In genomic region chr5:24424861-24425411, GRCm38 (mm10) we compare ENCODE assay signal across 7 mouse cellular contexts. TPM values are rescaled to one million over a fixed set of nuclear protein-coding genes. Genes with fewer than 3 reads are reported as not detected.
A peak's percentile ranks its signal among the peaks of the same experiment; 100 is the strongest.
DNase-seq lines count a peak whose midpoint lies in the region; ATAC-seq and TF ChIP-seq lines count a peak whose summit lies in the region.

No protein-coding gene starts in this region.

- H3K4me2 ChIP-seq in intestine, embryonic 16.5 days (ENCODE audit: low read depth, low read length), result peak overlapping the region; percentile 86
- peak overlapping the region; percentile 94 for H3K4me2 ChIP-seq in limb, embryonic 14.5 days (replicated peaks; ENCODE audit: low read depth, low read length, severe bottlenecking)
- peak overlapping the region; percentile 94 for H3K4me2 ChIP-seq in midbrain, embryonic 16.5 days (ENCODE audit: low read length)

- H3K36me3 ChIP-seq in intestine, embryonic 16.5 days (ENCODE audit: control insufficient read depth, insufficient read depth, low read length), result peaks cover 4% of the 10 kb centered on the region; the same call in 1 of the 2 replicates
- H3K36me3 ChIP-seq in limb, embryonic 14.5 days (ENCODE audit: control insufficient read depth, insufficient read depth, low read length), result peaks cover 25% of the 10 kb centered on the region
- 0 out of 2 replicates have a peak, but pooled peaks cover 5% of the 10 kb centered on the region for H3K36me3 ChIP-seq in midbrain, embryonic 16.5 days (ENCODE audit: control insufficient read depth, insufficient read depth, low read length)

- DNase-seq in adrenal gland, adult (ENCODE audit: inconsistent age in 2 of 2, low spot score in 1 of 2), result peak; percentile 89 to 95
- DNase-seq in embryo, embryonic 10 days (ENCODE audit: low spot score), result peak; percentile 88
- peak; percentile 81 to 88 for DNase-seq in gastrocnemius, postnatal 4 days (ENCODE audit: low spot score in 2 of 2)
- DNase-seq in limb, embryonic 14.5 days (ENCODE audit: low spot score), result peak; percentile 91
- DNase-seq in spleen, postnatal 10 days (ENCODE audit: low spot score in 2 of 2), result peak; percentile 63 to 89

- H3K27me3 ChIP-seq in intestine, embryonic 16.5 days (replicated peaks; ENCODE audit: control insufficient read depth, insufficient read depth, low read length), result no peaks in the 10 kb centered on the region
- H3K27me3 ChIP-seq in limb, embryonic 14.5 days (ENCODE audit: control insufficient read depth, insufficient read depth, low read length), result no peaks in the 10 kb centered on the region
- H3K27me3 ChIP-seq in midbrain, embryonic 16.5 days (ENCODE audit: control insufficient read depth, insufficient read depth, low read depth, low read length), result no peaks in the 10 kb centered on the region; the same call in 1 of the 2 replicates

- peaks cover 27% of the 10 kb centered on the region for H3K4me1 ChIP-seq in intestine, embryonic 16.5 days (ENCODE audit: control insufficient read depth, insufficient read depth, low read length)
- peaks cover 41% of the 10 kb centered on the region for H3K4me1 ChIP-seq in limb, embryonic 14.5 days (ENCODE audit: control insufficient read depth, insufficient read depth, low read length)
- H3K4me1 ChIP-seq in midbrain, embryonic 16.5 days (ENCODE audit: control insufficient read depth, insufficient read depth, low read length), result peaks cover 30% of the 10 kb centered on the region

- under 1% methylated on average over 50 of the region's 60 CpGs for WGBS in intestine, embryonic 16.5 days
- 1% methylated on average over 32 of the region's 60 CpGs for WGBS in limb, embryonic 14.5 days
- under 1% methylated on average over 44 of the region's 60 CpGs for WGBS in midbrain, embryonic 16.5 days

- ATAC-seq in intestine, embryonic 16.5 days, result peak; percentile 30
- peak; percentile 50 for ATAC-seq in limb, embryonic 14.5 days (ENCODE audit: low FRiP score, low read depth)
- ATAC-seq in midbrain, embryonic 16.5 days, result no peak

- peak overlapping the region; percentile 76 for H3K4me3 ChIP-seq in intestine, embryonic 16.5 days (ENCODE audit: low read length)
- peak overlapping the region; percentile 68 for H3K4me3 ChIP-seq in limb, embryonic 14.5 days (replicated peaks; ENCODE audit: low read length)
- peak overlapping the region; percentile 68 for H3K4me3 ChIP-seq in midbrain, embryonic 16.5 days (ENCODE audit: low read depth, low read length)

- H3K27ac ChIP-seq in intestine, embryonic 16.5 days (ENCODE audit: low read length), result peak overlapping the region; percentile 98
- peak overlapping the region; percentile 92 for H3K27ac ChIP-seq in limb, embryonic 14.5 days (replicated peaks; ENCODE audit: low read depth, low read length)
- peak overlapping the region; percentile 94 for H3K27ac ChIP-seq in midbrain, embryonic 16.5 days (ENCODE audit: low read length)

- H3K9ac ChIP-seq in intestine, embryonic 16.5 days (ENCODE audit: low read depth, low read length), result peak overlapping the region; percentile 81
- H3K9ac ChIP-seq in limb, embryonic 14.5 days (ENCODE audit: low read depth, low read length, severe bottlenecking), result peak overlapping the region; percentile 67
- peak overlapping the region; percentile 69 for H3K9ac ChIP-seq in midbrain, embryonic 16.5 days (ENCODE audit: low read depth, low read length)

- H3K9me3 ChIP-seq in intestine, embryonic 16.5 days (ENCODE audit: control insufficient read depth, low read length), result no peaks in the 10 kb centered on the region
- no peaks in the 10 kb centered on the region for H3K9me3 ChIP-seq in limb, embryonic 14.5 days (ENCODE audit: control insufficient read depth, low read length)
- no peaks in the 10 kb centered on the region for H3K9me3 ChIP-seq in midbrain, embryonic 16.5 days (replicated peaks; ENCODE audit: control insufficient read depth, low read length, poor library complexity, severe bottlenecking)

- 0 out of 2 replicates have a peak, but pooled peaks have one; percentile 34 for TF ChIP-seq POLR2A in limb, embryonic 14.5 days (IDR thresholded peaks at IDR 0.05; ENCODE audit: borderline replicate concordance, extremely low read depth, insufficient read depth, insufficient read length)

RNA-seq across cellular contexts. Expression of gene Slc4a2, which starts 1.3 kb away (rescaled TPM):
- 10 to 100 TPM; 40.3 to 42.6 TPM for total RNA-seq in gastrocnemius, postnatal 4 days (2021)
- 52.7 and 59.2 TPM in 2 replicates for polyA plus RNA-seq in intestine, embryonic 16.5 days (2015; fragmentation: Nextera tagmentation; extraction: Ambion mirVana)
- polyA plus RNA-seq in limb, embryonic 14.5 days (2012; rRNA removed), result 69.1 and 84.1 TPM in 2 replicates
- 30.0 and 37.1 TPM in 2 replicates for polyA plus RNA-seq in limb, embryonic 14.5 days (2014; fragmentation: Nextera tagmentation; extraction: Ambion mirVana)
- polyA plus RNA-seq in midbrain, embryonic 16.5 days (2015; fragmentation: Nextera tagmentation; extraction: Ambion mirVana), result 22.2 and 23.7 TPM in 2 replicates

RNA-seq across cellular contexts. Expression of gene Cdk5, which starts 1.6 kb away (rescaled TPM):
- 10 to 100 TPM; 24.4 to 25.7 TPM for total RNA-seq in gastrocnemius, postnatal 4 days (2021)
- 37.0 and 38.1 TPM in 2 replicates for polyA plus RNA-seq in intestine, embryonic 16.5 days (2015; fragmentation: Nextera tagmentation; extraction: Ambion mirVana)
- polyA plus RNA-seq in limb, embryonic 14.5 days (2012; rRNA removed), result 127 and 165 TPM in 2 replicates
- 51.7 TPM in 2 replicates for polyA plus RNA-seq in limb, embryonic 14.5 days (2014; fragmentation: Nextera tagmentation; extraction: Ambion mirVana)
- polyA plus RNA-seq in midbrain, embryonic 16.5 days (2015; fragmentation: Nextera tagmentation; extraction: Ambion mirVana), result 130 and 149 TPM in 2 replicates

RNA-seq across cellular contexts. Expression of gene Asic3, which starts 11.7 kb away (rescaled TPM):
- under 1 TPM; 0.22 to 0.52 TPM for total RNA-seq in gastrocnemius, postnatal 4 days (2021)
- 0.12 and 0.57 TPM in 2 replicates for polyA plus RNA-seq in intestine, embryonic 16.5 days (2015; fragmentation: Nextera tagmentation; extraction: Ambion mirVana)
- polyA plus RNA-seq in limb, embryonic 14.5 days (2012; rRNA removed), result 3.0 and 6.2 TPM in 2 replicates
- 0.36 and 1.2 TPM in 2 replicates for polyA plus RNA-seq in limb, embryonic 14.5 days (2014; fragmentation: Nextera tagmentation; extraction: Ambion mirVana)
- polyA plus RNA-seq in midbrain, embryonic 16.5 days (2015; fragmentation: Nextera tagmentation; extraction: Ambion mirVana), result 0.24 TPM in 1 of 2 replicates, not detected in the other

RNA-seq across cellular contexts. Expression of gene Fastk, which starts 20.2 kb away (rescaled TPM):
- 100 to 1,000 TPM; 129 to 132 TPM for total RNA-seq in gastrocnemius, postnatal 4 days (2021)
- 113 and 117 TPM in 2 replicates for polyA plus RNA-seq in intestine, embryonic 16.5 days (2015; fragmentation: Nextera tagmentation; extraction: Ambion mirVana)
- polyA plus RNA-seq in limb, embryonic 14.5 days (2012; rRNA removed), result 295 and 397 TPM in 2 replicates
- 113 and 120 TPM in 2 replicates for polyA plus RNA-seq in limb, embryonic 14.5 days (2014; fragmentation: Nextera tagmentation; extraction: Ambion mirVana)
- 93.0 and 96.2 TPM in 2 replicates for polyA plus RNA-seq in midbrain, embryonic 16.5 days (2015; fragmentation: Nextera tagmentation; extraction: Ambion mirVana)

RNA-seq across cellular contexts. Expression of gene Tmub1, which starts 22.7 kb away (rescaled TPM):
- 1 to 10 TPM; 6.7 to 7.0 TPM for total RNA-seq in gastrocnemius, postnatal 4 days (2021)
- 28.5 and 28.7 TPM in 2 replicates for polyA plus RNA-seq in intestine, embryonic 16.5 days (2015; fragmentation: Nextera tagmentation; extraction: Ambion mirVana)
- 29.8 and 35.5 TPM in 2 replicates for polyA plus RNA-seq in limb, embryonic 14.5 days (2012; rRNA removed)
- polyA plus RNA-seq in limb, embryonic 14.5 days (2014; fragmentation: Nextera tagmentation; extraction: Ambion mirVana), result 23.2 and 23.5 TPM in 2 replicates
- 60.1 and 63.2 TPM in 2 replicates for polyA plus RNA-seq in midbrain, embryonic 16.5 days (2015; fragmentation: Nextera tagmentation; extraction: Ambion mirVana)
